Mouse (Mus musculus): ENCODE data around the gene Cpeb3. TPM values are rescaled to one million over a fixed set of nuclear protein-coding genes. Genes with fewer than 3 reads are reported as not detected.

The Cpeb3 gene
- polyA plus RNA-seq, 1 experiment from 2014 or later: 10.1 TPM

DNA sequence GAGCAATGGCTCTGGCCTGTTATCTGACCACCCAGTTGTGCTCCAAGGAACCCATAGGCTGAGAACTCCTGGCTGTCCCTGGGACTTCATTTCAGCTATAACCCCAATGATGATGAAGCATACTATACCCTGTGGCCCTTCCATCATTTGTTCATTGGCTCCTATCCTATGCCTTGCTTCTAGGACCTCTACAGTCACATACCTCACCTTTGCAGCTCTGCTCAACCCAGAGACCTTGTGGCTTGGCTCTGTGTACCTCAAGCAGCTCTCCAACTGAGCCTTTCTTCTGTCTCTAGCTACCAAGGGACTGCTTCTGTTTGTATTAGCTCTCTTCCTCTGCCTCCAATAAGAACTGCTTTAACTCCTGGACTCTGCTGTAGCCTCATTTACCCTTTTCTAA is 83.4 kb downstream of the Cpeb3 start:
- Histone ChIP-seq H3K9me3 (ENCODE audit: control insufficient read depth, low read length) (no peaks in the 10 kb centered on the region), H3K27ac (replicated peaks; ENCODE audit: low read depth, low read length) (no peak overlapping the region), H3K4me3 (replicated peaks; ENCODE audit: low read depth, low read length) (no peak overlapping the region), H3K9ac (replicated peaks; ENCODE audit: low read length) (no peak overlapping the region), H3K4me2 (ENCODE audit: low read length) (no peak overlapping the region), H3K36me3 (ENCODE audit: control insufficient read depth, insufficient read depth, low read length) (peaks cover 9% of the 10 kb centered on the region; the same call in 1 of the 2 replicates), H3K4me1 (ENCODE audit: control insufficient read depth, insufficient read depth, low read length) (no peaks in the 10 kb centered on the region), H3K27me3 (ENCODE audit: control insufficient read depth, insufficient read depth, low read length) (no peaks in the 10 kb centered on the region)
- DNase-seq (no peak), ATAC-seq (ENCODE audit: low FRiP score, low TSS enrichment) (no peak)

- Histone ChIP-seq H3K27ac (replicated peaks; ENCODE audit: low read depth, low read length) (no peak overlapping the region), H3K27me3 (ENCODE audit: control insufficient read depth, insufficient read depth, low read length) (no peaks in the 10 kb centered on the region), H3K9me3 (ENCODE audit: control insufficient read depth, low read length) (no peaks in the 10 kb centered on the region), H3K36me3 (ENCODE audit: control insufficient read depth, insufficient read depth, low read length) (peaks cover 5% of the 10 kb centered on the region), H3K4me1 (ENCODE audit: control insufficient read depth, insufficient read depth, low read length) (no peaks in the 10 kb centered on the region), H3K4me2 (ENCODE audit: low read length) (no peak overlapping the region), H3K9ac (replicated peaks; ENCODE audit: low read length) (no peak overlapping the region), H3K4me3 (replicated peaks; ENCODE audit: low read depth, low read length) (no peak overlapping the region)
- WGBS: 56% methylated on average over 2 of the region's 2 CpGs
- DNase-seq (peak; percentile 28), ATAC-seq (ENCODE audit: low FRiP score, low TSS enrichment) (no peak)
These were observed 89.1 kb downstream of the Cpeb3 start for GRCm38 (mm10) chr19:37119281-37119680.

DNA sequence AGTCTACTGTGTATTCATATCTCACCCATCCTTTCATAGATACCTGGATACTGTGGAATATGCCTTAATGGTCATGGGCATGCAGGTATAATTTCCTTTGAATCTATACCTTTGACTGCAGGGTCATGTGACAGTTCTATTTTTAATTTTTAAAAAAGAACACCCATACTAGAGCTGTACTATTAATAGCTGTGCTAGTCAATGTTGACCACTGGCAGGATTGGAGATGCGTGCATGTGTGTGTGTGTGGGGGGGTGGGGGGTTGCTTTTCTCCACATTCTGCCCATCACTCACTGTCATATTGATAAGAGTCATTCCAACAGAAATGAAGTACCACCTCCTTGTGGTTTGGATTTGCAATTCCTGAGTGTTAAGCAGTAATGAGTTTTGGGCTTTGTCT is 92.6 kb downstream of the Cpeb3 start:
- peaks cover 5% of the 10 kb centered on the region for H3K36me3 ChIP-seq (ENCODE audit: control insufficient read depth, insufficient read depth, low read length)
- no peak overlapping the region for H3K4me3 ChIP-seq (replicated peaks; ENCODE audit: low read depth, low read length)
- WGBS: 97% methylated on average over 1 of the region's 1 CpGs
- DNase-seq (no peak), ATAC-seq (ENCODE audit: low FRiP score, low TSS enrichment) (no peak)
- no peaks in the 10 kb centered on the region for H3K4me1 ChIP-seq (ENCODE audit: control insufficient read depth, insufficient read depth, low read length)
- H3K4me2 ChIP-seq (ENCODE audit: low read length): no peak overlapping the region
- no peaks in the 10 kb centered on the region for H3K9me3 ChIP-seq (ENCODE audit: control insufficient read depth, low read length)
- no peak overlapping the region for H3K9ac ChIP-seq (replicated peaks; ENCODE audit: low read length)
- no peaks in the 10 kb centered on the region for H3K27me3 ChIP-seq (ENCODE audit: control insufficient read depth, insufficient read depth, low read length)
- H3K27ac ChIP-seq (replicated peaks; ENCODE audit: low read depth, low read length): no peak overlapping the region

DNA sequence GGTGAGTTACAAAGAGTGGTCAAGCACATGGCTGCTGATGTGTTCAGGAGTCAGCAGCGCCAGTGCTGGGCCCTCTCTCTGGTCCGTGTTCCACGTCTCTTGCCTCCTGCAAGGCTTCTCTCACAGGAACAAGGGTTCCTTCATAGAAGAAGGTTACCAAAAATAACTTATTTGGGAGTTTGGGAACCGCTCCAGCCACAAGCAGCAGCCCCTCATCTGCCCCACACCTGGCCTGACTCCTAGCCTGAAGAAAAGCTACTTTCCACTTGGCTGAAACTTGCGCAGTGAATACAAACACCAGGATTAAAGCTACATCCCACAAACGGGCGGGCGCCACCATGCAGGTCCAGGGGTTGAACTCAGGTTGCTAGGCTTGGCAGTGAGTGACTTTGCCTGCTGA is 93.0 kb downstream of the Cpeb3 start:
- Histone ChIP-seq H3K4me3 (replicated peaks; ENCODE audit: low read depth, low read length) (no peak overlapping the region), H3K27ac (replicated peaks; ENCODE audit: low read depth, low read length) (no peak overlapping the region), H3K9ac (replicated peaks; ENCODE audit: low read length) (no peak overlapping the region), H3K4me2 (ENCODE audit: low read length) (no peak overlapping the region), H3K4me1 (ENCODE audit: control insufficient read depth, insufficient read depth, low read length) (no peaks in the 10 kb centered on the region), H3K9me3 (ENCODE audit: control insufficient read depth, low read length) (no peaks in the 10 kb centered on the region), H3K27me3 (ENCODE audit: control insufficient read depth, insufficient read depth, low read length) (no peaks in the 10 kb centered on the region), H3K36me3 (ENCODE audit: control insufficient read depth, insufficient read depth, low read length) (peaks cover 5% of the 10 kb centered on the region)
- 82% methylated on average over 8 of the region's 8 CpGs for WGBS
- ATAC-seq (ENCODE audit: low FRiP score, low TSS enrichment): no peak
- DNase-seq: no peak

GRCm38 (mm10) chr19:37111831-37112230 is 96.6 kb downstream of the Cpeb3 start:
- Histone ChIP-seq H3K9ac (replicated peaks; ENCODE audit: low read length) (no peak overlapping the region), H3K4me2 (ENCODE audit: low read length) (no peak overlapping the region), H3K4me1 (ENCODE audit: control insufficient read depth, insufficient read depth, low read length) (no peaks in the 10 kb centered on the region), H3K27ac (replicated peaks; ENCODE audit: low read depth, low read length) (no peak overlapping the region), H3K9me3 (ENCODE audit: control insufficient read depth, low read length) (no peaks in the 10 kb centered on the region), H3K36me3 (ENCODE audit: control insufficient read depth, insufficient read depth, low read length) (peaks cover 5% of the 10 kb centered on the region), H3K4me3 (replicated peaks; ENCODE audit: low read depth, low read length) (no peak overlapping the region), H3K27me3 (ENCODE audit: control insufficient read depth, insufficient read depth, low read length) (no peaks in the 10 kb centered on the region)
- ATAC-seq (ENCODE audit: low FRiP score, low TSS enrichment) (no peak), DNase-seq (no peak)
- WGBS: 89% methylated on average over 6 of the region's 6 CpGs

DNA sequence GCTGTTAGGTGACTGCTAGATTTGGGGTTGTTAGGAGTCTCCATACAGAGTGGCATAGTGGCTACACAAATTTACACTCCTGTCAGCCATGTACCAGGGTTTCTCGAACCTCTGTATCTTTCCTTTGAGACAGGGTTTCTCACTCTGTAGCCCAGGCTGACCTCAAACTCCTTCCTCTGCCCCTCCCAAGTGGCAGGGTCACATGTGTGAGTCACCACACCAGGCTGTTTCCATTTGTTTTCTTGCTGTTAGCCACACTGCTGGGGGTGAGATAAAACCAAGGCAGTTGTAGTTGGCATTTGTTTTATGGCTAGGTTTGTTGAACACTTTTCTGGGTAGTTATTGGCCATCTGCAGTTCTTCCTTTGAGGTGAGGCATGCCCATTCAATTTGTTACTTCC is 97.9 kb downstream of the Cpeb3 start:
- Histone ChIP-seq H3K36me3 (ENCODE audit: control insufficient read depth, insufficient read depth, low read length) (no peaks in the 10 kb centered on the region), H3K9me3 (ENCODE audit: control insufficient read depth, low read length) (no peaks in the 10 kb centered on the region), H3K9ac (replicated peaks; ENCODE audit: low read length) (no peak overlapping the region), H3K27me3 (ENCODE audit: control insufficient read depth, insufficient read depth, low read length) (no peaks in the 10 kb centered on the region), H3K4me3 (replicated peaks; ENCODE audit: low read depth, low read length) (no peak overlapping the region), H3K27ac (replicated peaks; ENCODE audit: low read depth, low read length) (no peak overlapping the region), H3K4me1 (ENCODE audit: control insufficient read depth, insufficient read depth, low read length) (no peaks in the 10 kb centered on the region), H3K4me2 (ENCODE audit: low read length) (no peak overlapping the region)
- 67% methylated on average over 1 of the region's 1 CpGs for WGBS
- DNase-seq (no peak), ATAC-seq (ENCODE audit: low FRiP score, low TSS enrichment) (no peak)

GRCm38 (mm10) chr19:37109853-37110252 is 98.5 kb downstream of the Cpeb3 start:
- Histone ChIP-seq H3K4me1 (ENCODE audit: control insufficient read depth, insufficient read depth, low read length) (no peaks in the 10 kb centered on the region), H3K9me3 (ENCODE audit: control insufficient read depth, low read length) (no peaks in the 10 kb centered on the region), H3K27me3 (ENCODE audit: control insufficient read depth, insufficient read depth, low read length) (no peaks in the 10 kb centered on the region), H3K9ac (replicated peaks; ENCODE audit: low read length) (no peak overlapping the region), H3K4me3 (replicated peaks; ENCODE audit: low read depth, low read length) (no peak overlapping the region), H3K4me2 (ENCODE audit: low read length) (no peak overlapping the region), H3K36me3 (ENCODE audit: control insufficient read depth, insufficient read depth, low read length) (no peaks in the 10 kb centered on the region), H3K27ac (replicated peaks; ENCODE audit: low read depth, low read length) (no peak overlapping the region)
- DNase-seq (no peak), ATAC-seq (ENCODE audit: low FRiP score, low TSS enrichment) (no peak)
- 85% methylated on average over 4 of the region's 4 CpGs for WGBS

GRCm38 (mm10) chr19:37100689-37101088 is 107.7 kb downstream of the Cpeb3 start:
- Histone ChIP-seq H3K27ac (replicated peaks; ENCODE audit: low read depth, low read length) (no peak overlapping the region), H3K4me2 (ENCODE audit: low read length) (no peak overlapping the region), H3K9me3 (ENCODE audit: control insufficient read depth, low read length) (no peaks in the 10 kb centered on the region), H3K4me3 (replicated peaks; ENCODE audit: low read depth, low read length) (no peak overlapping the region), H3K36me3 (ENCODE audit: control insufficient read depth, insufficient read depth, low read length) (0 out of 2 replicates have a peak, but pooled peaks cover 3% of the 10 kb centered on the region), H3K27me3 (ENCODE audit: control insufficient read depth, insufficient read depth, low read length) (no peaks in the 10 kb centered on the region), H3K4me1 (ENCODE audit: control insufficient read depth, insufficient read depth, low read length) (no peaks in the 10 kb centered on the region), H3K9ac (replicated peaks; ENCODE audit: low read length) (no peak overlapping the region)
- DNase-seq (no peak), ATAC-seq (ENCODE audit: low FRiP score, low TSS enrichment) (no peak)
- 71% methylated on average over 2 of the region's 2 CpGs for WGBS

- WGBS: 84% methylated on average over 4 of the region's 4 CpGs
- Histone ChIP-seq H3K4me3 (replicated peaks; ENCODE audit: low read depth, low read length) (no peak overlapping the region), H3K4me2 (ENCODE audit: low read length) (no peak overlapping the region), H3K36me3 (ENCODE audit: control insufficient read depth, insufficient read depth, low read length) (no peaks in the 10 kb centered on the region), H3K27me3 (ENCODE audit: control insufficient read depth, insufficient read depth, low read length) (no peaks in the 10 kb centered on the region), H3K27ac (replicated peaks; ENCODE audit: low read depth, low read length) (no peak overlapping the region), H3K4me1 (ENCODE audit: control insufficient read depth, insufficient read depth, low read length) (peaks cover under 1% of the 10 kb centered on the region; the same call in 1 of the 2 replicates), H3K9ac (replicated peaks; ENCODE audit: low read length) (no peak overlapping the region), H3K9me3 (ENCODE audit: control insufficient read depth, low read length) (no peaks in the 10 kb centered on the region)
- no peak for ATAC-seq (ENCODE audit: low FRiP score, low TSS enrichment)
- no peak for DNase-seq
These were observed 112.6 kb downstream of the Cpeb3 start for GRCm38 (mm10) chr19:37095666-37096330.

Data from midbrain, embryonic 14.5 days (tissue).